23 mouse cellular contexts compared by ENCODE assay signal in the genomic region with DNA sequence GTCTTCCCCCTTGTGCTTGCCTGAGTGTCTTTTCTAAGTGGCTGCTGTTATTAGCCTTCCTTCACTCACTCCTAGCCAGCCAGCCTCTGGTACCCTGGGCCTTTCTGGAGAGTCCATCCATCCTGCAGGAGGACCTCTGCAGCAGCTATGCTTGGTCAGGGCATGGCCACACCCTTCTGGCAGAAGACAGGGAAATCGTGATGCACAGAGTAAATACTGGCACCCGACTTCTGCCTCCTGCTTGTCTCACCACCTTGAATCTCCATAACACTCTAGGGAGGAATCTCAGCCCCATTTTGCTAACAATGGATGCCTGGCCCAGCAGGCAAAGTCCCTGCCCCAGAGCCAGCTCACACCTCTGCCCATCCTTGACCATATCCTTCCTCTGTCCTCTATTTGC. TPM values are rescaled to one million over a fixed set of nuclear protein-coding genes. Genes with fewer than 3 reads are reported as not detected.
DNase-seq lines count a peak whose midpoint lies in the region; ATAC-seq and TF ChIP-seq lines count a peak whose summit lies in the region.
"Had no signal": no experiment of that assay in that cellular context is flagged by ENCODE, and none has a peak within 500 bp of the region (broad histone marks: within the 10 kb centered on the region; RNA-seq: fewer than 3 reads in every experiment).

No protein-coding gene starts in this region.

- DNase-seq in cerebellum, adult 2 months, result peak; percentile 45 to 78
- no peak for DNase-seq in cerebellum, postnatal 14 days
- DNase-seq in embryonic facial prominence, embryonic 14.5 days (ENCODE audit: low spot score), result no peak
- no peak for DNase-seq in embryonic facial prominence, embryonic 10.5 days (ENCODE audit: low spot score)
- DNase-seq in left cerebral cortex, adult 2 months (ENCODE audit: extremely low spot score in 1 of 2, low spot score in 2 of 2), result no peak
- DNase-seq in left cerebral cortex, postnatal 36 days (ENCODE audit: low spot score in 2 of 2), result no peak
- DNase-seq: adrenal gland, adult 8-10 months; adrenal gland, postnatal 36 days; B cell, adult 2 months; embryo, embryonic 11 days; gastrocnemius, adult 2 months; gastrocnemius, postnatal 25 days; heart, postnatal 10 days; heart, postnatal 4 days had no signal

- 29% methylated on average over 2 of the region's 2 CpGs for WGBS in cerebellum, adult 2 months
- 63% methylated on average over 2 of the region's 2 CpGs for WGBS in embryonic facial prominence, embryonic 14.5 days
- 82% methylated on average over 2 of the region's 2 CpGs for WGBS in embryonic facial prominence, embryonic 10.5 days

- no peak for ATAC-seq in embryonic facial prominence, embryonic 14.5 days (ENCODE audit: low read depth)
- ATAC-seq: CD4-positive, CD25-positive, alpha-beta regulatory T cell, adult 4 months; forebrain, embryonic 16.5 days; intestine, embryonic 15.5 days had no signal

- H3K27me3 ChIP-seq in cerebellum, adult 2 months (ENCODE audit: control insufficient read depth, insufficient read depth, low read length), result no peaks in the 10 kb centered on the region
- no peaks in the 10 kb centered on the region for H3K27me3 ChIP-seq in embryonic facial prominence, embryonic 14.5 days (replicated peaks; ENCODE audit: control insufficient read depth, insufficient read depth, low read length)
- H3K27me3 ChIP-seq in embryonic facial prominence, embryonic 10.5 days (replicated peaks; ENCODE audit: low read depth, poor library complexity, severe bottlenecking), result no peaks in the 10 kb centered on the region
- H3K27me3 ChIP-seq: embryonic facial prominence, embryonic 12.5 days; forebrain, embryonic 12.5 days; hindbrain, embryonic 13.5 days; intestine, embryonic 15.5 days had no signal

- H3K27ac ChIP-seq in cerebellum, adult 2 months (ENCODE audit: insufficient read depth, low read length), result no peak overlapping the region
- peak overlapping the region; percentile 39; the same call in 1 of the 2 replicates for H3K27ac ChIP-seq in embryonic facial prominence, embryonic 14.5 days (replicated peaks; ENCODE audit: low read depth, low read length)
- H3K27ac ChIP-seq in embryonic facial prominence, embryonic 10.5 days (replicated peaks), result no peak overlapping the region
- H3K27ac ChIP-seq in left cerebral cortex, adult 2 months, result peak overlapping the region; percentile 44; the same call in 1 of the 2 replicates
- H3K27ac ChIP-seq in cortical plate, adult 2 months (ENCODE audit: insufficient read depth, low read length), result 0 out of 2 replicates have a peak overlapping the region, but pooled peaks have one; percentile 4
- H3K27ac ChIP-seq: embryonic facial prominence, embryonic 12.5 days; forebrain, embryonic 12.5 days; gastrocnemius, adult 2 months; hindbrain, embryonic 13.5 days; intestine, embryonic 15.5 days had no signal

- no peaks in the 10 kb centered on the region for H3K9me3 ChIP-seq in embryonic facial prominence, embryonic 14.5 days (ENCODE audit: control insufficient read depth, low read length)
- no peaks in the 10 kb centered on the region for H3K9me3 ChIP-seq in embryonic facial prominence, embryonic 10.5 days
- H3K9me3 ChIP-seq: embryonic facial prominence, embryonic 12.5 days; forebrain, embryonic 12.5 days; G1E; hindbrain, embryonic 13.5 days; intestine, embryonic 15.5 days had no signal

- H3K36me3 ChIP-seq in embryonic facial prominence, embryonic 14.5 days (ENCODE audit: control insufficient read depth, insufficient read depth, low read length), result no peaks in the 10 kb centered on the region
- H3K36me3 ChIP-seq in embryonic facial prominence, embryonic 10.5 days (replicated peaks), result peaks cover 39% of the 10 kb centered on the region
- H3K36me3 ChIP-seq: G1E had no signal

- no peak overlapping the region for H3K4me3 ChIP-seq in cerebellum, adult 2 months (replicated peaks; ENCODE audit: insufficient read depth, low read depth, low read length)
- no peak overlapping the region for H3K4me3 ChIP-seq in embryonic facial prominence, embryonic 14.5 days (ENCODE audit: low read depth, low read length)
- H3K4me3 ChIP-seq in embryonic facial prominence, embryonic 10.5 days, result no peak overlapping the region
- H3K4me3 ChIP-seq in left cerebral cortex, adult 2 months, result no peak overlapping the region
- no peak overlapping the region for H3K4me3 ChIP-seq in cortical plate, adult 2 months (ENCODE audit: insufficient read depth, low read length)
- H3K4me3 ChIP-seq: embryonic facial prominence, embryonic 12.5 days; forebrain, embryonic 12.5 days; gastrocnemius, adult 2 months; hindbrain, embryonic 13.5 days; intestine, embryonic 15.5 days had no signal

- no peak overlapping the region for H3K4me2 ChIP-seq in embryonic facial prominence, embryonic 14.5 days (ENCODE audit: low read depth, low read length)
- H3K4me2 ChIP-seq: embryonic facial prominence, embryonic 12.5 days; forebrain, embryonic 12.5 days; hindbrain, embryonic 13.5 days; intestine, embryonic 15.5 days had no signal

- no peak for TF ChIP-seq POLR2A in cerebellum, adult 2 months (IDR thresholded peaks at IDR 0.05; ENCODE audit: borderline replicate concordance, insufficient read depth, low read length)
- no peak for TF ChIP-seq POLR2A in cortical plate, adult 2 months (IDR thresholded peaks at IDR 0.05; ENCODE audit: extremely low read depth, insufficient read depth, low read length)

- peaks cover 70% of the 10 kb centered on the region for H3K4me1 ChIP-seq in cerebellum, adult 2 months (ENCODE audit: control insufficient read depth, insufficient read depth, low read length)
- peaks cover 29% of the 10 kb centered on the region for H3K4me1 ChIP-seq in embryonic facial prominence, embryonic 14.5 days (ENCODE audit: control insufficient read depth, insufficient read depth, low read length)
- peaks cover 81% of the 10 kb centered on the region for H3K4me1 ChIP-seq in embryonic facial prominence, embryonic 10.5 days
- peaks cover 4% of the 10 kb centered on the region for H3K4me1 ChIP-seq in cortical plate, adult 2 months (ENCODE audit: control insufficient read depth, insufficient read depth, low read length)

- no peak for TF ChIP-seq CTCF in cerebellum, adult 2 months (IDR thresholded peaks at IDR 0.05; ENCODE audit: borderline replicate concordance, insufficient read depth, low read depth, low read length)
- no peak for TF ChIP-seq CTCF in left cerebral cortex, adult 2 months (IDR thresholded peaks at IDR 0.05)
- no peak for TF ChIP-seq CTCF in cortical plate, adult 2 months (IDR thresholded peaks at IDR 0.05; ENCODE audit: extremely low read depth, insufficient read depth, low read length)

- H3K9ac ChIP-seq in embryonic facial prominence, embryonic 14.5 days (ENCODE audit: low read depth, low read length), result no peak overlapping the region
- H3K9ac ChIP-seq: embryonic facial prominence, embryonic 12.5 days; forebrain, embryonic 12.5 days; hindbrain, embryonic 13.5 days; intestine, embryonic 15.5 days had no signal

- intact Hi-C loops in left cerebral cortex, adult 2 months (cut with DNase I), result no loop called here
- intact Hi-C loops in left cerebral cortex, postnatal 36 days (cut with DNase I), result no loop called here

RNA-seq across cellular contexts. Expression of a gene that starts 11.5 kb away (rescaled TPM):
- 49.4 and 50.0 TPM in 2 replicates for polyA plus RNA-seq in cerebellum, adult 2 months (2012; rRNA removed)
- 15.0 and 17.5 TPM in 2 replicates for polyA plus RNA-seq in embryonic facial prominence, embryonic 14.5 days (2014; fragmentation: Nextera tagmentation; extraction: Ambion mirVana)
- polyA plus RNA-seq in embryonic facial prominence, embryonic 10.5 days (2016; fragmentation: Nextera tagmentation; extraction: Ambion mirVana), result 21.4 TPM in 2 replicates
- 10 to 100 TPM; 40.8 to 42.4 TPM for total RNA-seq in left cerebral cortex, adult 2 months (2021)
- total RNA-seq in left cerebral cortex, postnatal 36 days (2021), result 10 to 100 TPM; 32.2 to 44.9 TPM
- 31.0 and 33.8 TPM in 2 replicates for polyA plus RNA-seq in cortical plate, adult 2 months (2012; rRNA removed)
- total RNA-seq: granulocyte monocyte progenitor cell, adult 5-6 weeks had no signal

RNA-seq across cellular contexts. Expression of a gene that starts 39.7 kb away (rescaled TPM):
- polyA plus RNA-seq in cerebellum, adult 2 months (2012; rRNA removed), result 24.9 and 25.4 TPM in 2 replicates
- 918 and 945 TPM in 2 replicates for polyA plus RNA-seq in embryonic facial prominence, embryonic 14.5 days (2014; fragmentation: Nextera tagmentation; extraction: Ambion mirVana)
- polyA plus RNA-seq in embryonic facial prominence, embryonic 10.5 days (2016; fragmentation: Nextera tagmentation; extraction: Ambion mirVana), result 1,061 and 1,072 TPM in 2 replicates
- total RNA-seq in left cerebral cortex, adult 2 months (2021), result 10 to 100 TPM; 22.2 TPM
- total RNA-seq in left cerebral cortex, postnatal 36 days (2021), result 10 to 100 TPM; 22.6 to 25.6 TPM
- polyA plus RNA-seq in cortical plate, adult 2 months (2012; rRNA removed), result 18.0 and 23.7 TPM in 2 replicates
- polyA plus RNA-seq: G1E had no signal

Comparison
In these comparisons a context has a peak if more than half of its experiments do, and no peak if none do; other contexts are left out.
1. DNase-seq: peak in cerebellum, adult 2 months (2 of 2); none in cerebellum, postnatal 14 days (0 of 2), embryonic facial prominence, embryonic 14.5 days (single experiment), embryonic facial prominence, embryonic 10.5 days (single experiment), left cerebral cortex, adult 2 months (0 of 2) and left cerebral cortex, postnatal 36 days (0 of 2).
2. H3K27ac ChIP-seq: peak in embryonic facial prominence, embryonic 14.5 days (single experiment), left cerebral cortex, adult 2 months (single experiment) and cortical plate, adult 2 months (single experiment); none in cerebellum, adult 2 months (single experiment) and embryonic facial prominence, embryonic 10.5 days (single experiment).
3. RNA of a gene that starts 39.7 kb away (polyA plus RNA-seq): 1,061 to 1,072 TPM in embryonic facial prominence, embryonic 10.5 days and 918 to 945 TPM in embryonic facial prominence, embryonic 14.5 days; 24.9 to 25.4 TPM in cerebellum, adult 2 months and 18.0 to 23.7 TPM in cortical plate, adult 2 months; every median in the first group is over 10 times any median in the second.